ENCODE assay signal across 26 mouse cellular contexts in genomic region chr2:5467537-5467936, GRCm38 (mm10).
A peak's percentile ranks its signal among the peaks of the same experiment; 100 is the strongest.
DNase-seq lines count a peak whose midpoint lies in the region; ATAC-seq lines count a peak whose summit lies in the region.
"Had no signal": no experiment of that assay in that cellular context is flagged by ENCODE, and none has a peak within 500 bp of the region (broad histone marks: within the 10 kb centered on the region; RNA-seq: fewer than 3 reads in every experiment).

No protein-coding gene starts in this region.

- H3K4me2 ChIP-seq in forebrain, embryonic 14.5 days (ENCODE audit: low read length): no peak overlapping the region
- no peak overlapping the region for H3K4me2 ChIP-seq in forebrain, embryonic 16.5 days (ENCODE audit: low read length)
- no peak overlapping the region for H3K4me2 ChIP-seq in forebrain, embryonic 11.5 days (ENCODE audit: low read depth, low read length, severe bottlenecking)
- H3K4me2 ChIP-seq in midbrain, embryonic 11.5 days: no peak overlapping the region
- no peak overlapping the region for H3K4me2 ChIP-seq in midbrain, embryonic 14.5 days (ENCODE audit: low read length)
- H3K4me2 ChIP-seq: embryonic facial prominence, embryonic 13.5 days; embryonic facial prominence, embryonic 15.5 days; forebrain, embryonic 12.5 days had no signal

- no peak overlapping the region for H3K27ac ChIP-seq in forebrain, embryonic 14.5 days (ENCODE audit: low read depth, low read length)
- H3K27ac ChIP-seq in forebrain, embryonic 10.5 days: no peak overlapping the region
- H3K27ac ChIP-seq in forebrain, embryonic 16.5 days (ENCODE audit: low read length): no peak overlapping the region
- H3K27ac ChIP-seq in forebrain, embryonic 11.5 days (ENCODE audit: low read depth, low read length): no peak overlapping the region
- no peak overlapping the region for H3K27ac ChIP-seq in midbrain, embryonic 11.5 days (ENCODE audit: low read depth, low read length)
- H3K27ac ChIP-seq in midbrain, embryonic 14.5 days (replicated peaks; ENCODE audit: low read depth, low read length): no peak overlapping the region
- H3K27ac ChIP-seq: embryonic facial prominence, embryonic 13.5 days; embryonic facial prominence, embryonic 15.5 days; forebrain, embryonic 12.5 days had no signal

- no peak overlapping the region for H3K4me3 ChIP-seq in forebrain, embryonic 14.5 days (ENCODE audit: low read depth, low read length)
- no peak overlapping the region for H3K4me3 ChIP-seq in forebrain, embryonic 10.5 days
- H3K4me3 ChIP-seq in forebrain, embryonic 16.5 days (replicated peaks; ENCODE audit: low read length): no peak overlapping the region
- no peak overlapping the region for H3K4me3 ChIP-seq in forebrain, embryonic 11.5 days (ENCODE audit: low read depth, low read length)
- H3K4me3 ChIP-seq in midbrain, embryonic 11.5 days (ENCODE audit: low read depth, low read length): no peak overlapping the region
- H3K4me3 ChIP-seq in midbrain, embryonic 14.5 days (replicated peaks; ENCODE audit: low read depth, low read length): no peak overlapping the region
- H3K4me3 ChIP-seq: embryonic facial prominence, embryonic 13.5 days; embryonic facial prominence, embryonic 15.5 days; erythroblast, embryonic 14.5 days; forebrain, embryonic 12.5 days had no signal

- no peaks in the 10 kb centered on the region for H3K36me3 ChIP-seq in forebrain, embryonic 14.5 days (ENCODE audit: control insufficient read depth, insufficient read depth, low read length)
- no peaks in the 10 kb centered on the region for H3K36me3 ChIP-seq in forebrain, embryonic 10.5 days (replicated peaks)
- H3K36me3 ChIP-seq in forebrain, embryonic 16.5 days (ENCODE audit: control insufficient read depth, insufficient read depth): no peaks in the 10 kb centered on the region
- H3K36me3 ChIP-seq in forebrain, embryonic 11.5 days (ENCODE audit: control insufficient read depth, insufficient read depth, low read length): no peaks in the 10 kb centered on the region
- H3K36me3 ChIP-seq in midbrain, embryonic 11.5 days (ENCODE audit: control insufficient read depth, insufficient read depth, low read length): no peaks in the 10 kb centered on the region
- no peaks in the 10 kb centered on the region for H3K36me3 ChIP-seq in midbrain, embryonic 14.5 days (ENCODE audit: control insufficient read depth, insufficient read depth, low read length)
- H3K36me3 ChIP-seq: embryonic facial prominence, embryonic 13.5 days; embryonic facial prominence, embryonic 15.5 days; forebrain, embryonic 12.5 days; G1E had no signal

- H3K9ac ChIP-seq in forebrain, embryonic 14.5 days (ENCODE audit: low read length): no peak overlapping the region
- no peak overlapping the region for H3K9ac ChIP-seq in forebrain, embryonic 16.5 days (replicated peaks; ENCODE audit: low read depth, low read length)
- no peak overlapping the region for H3K9ac ChIP-seq in forebrain, embryonic 11.5 days (ENCODE audit: low read length)
- H3K9ac ChIP-seq in midbrain, embryonic 11.5 days (ENCODE audit: low read length): no peak overlapping the region
- no peak overlapping the region for H3K9ac ChIP-seq in midbrain, embryonic 14.5 days (replicated peaks; ENCODE audit: low read length)
- H3K9ac ChIP-seq: embryonic facial prominence, embryonic 13.5 days; embryonic facial prominence, embryonic 15.5 days; forebrain, embryonic 12.5 days had no signal

- H3K9me3 ChIP-seq in forebrain, embryonic 14.5 days (replicated peaks; ENCODE audit: control insufficient read depth, low read length): no peaks in the 10 kb centered on the region
- peaks cover 6% of the 10 kb centered on the region; the same call in 1 of the 2 replicates for H3K9me3 ChIP-seq in forebrain, embryonic 10.5 days
- no peaks in the 10 kb centered on the region for H3K9me3 ChIP-seq in forebrain, embryonic 16.5 days (ENCODE audit: control insufficient read depth, low read length)
- no peaks in the 10 kb centered on the region; the same call in 1 of the 2 replicates for H3K9me3 ChIP-seq in forebrain, embryonic 11.5 days (ENCODE audit: control insufficient read depth, low read length)
- H3K9me3 ChIP-seq in midbrain, embryonic 11.5 days (ENCODE audit: control insufficient read depth, low read length): no peaks in the 10 kb centered on the region
- H3K9me3 ChIP-seq in midbrain, embryonic 14.5 days (ENCODE audit: control insufficient read depth, low read length): no peaks in the 10 kb centered on the region
- H3K9me3 ChIP-seq: embryonic facial prominence, embryonic 13.5 days; embryonic facial prominence, embryonic 15.5 days; forebrain, embryonic 12.5 days; G1E had no signal

- WGBS in forebrain, embryonic 14.5 days: 38% methylated on average over 2 of the region's 2 CpGs
- 76% methylated on average over 2 of the region's 2 CpGs for WGBS in forebrain, embryonic 10.5 days
- WGBS in forebrain, embryonic 16.5 days: 33% methylated on average over 2 of the region's 2 CpGs
- 74% methylated on average over 2 of the region's 2 CpGs for WGBS in forebrain, embryonic 11.5 days
- 65% methylated on average over 2 of the region's 2 CpGs for WGBS in midbrain, embryonic 11.5 days
- whole genome bisulfite sequencing in midbrain, embryonic 14.5 days: 46% methylated on average over 2 of the region's 2 CpGs

- 0 out of 2 replicates have a peak, but pooled peaks cover 3% of the 10 kb centered on the region for H3K4me1 ChIP-seq in forebrain, embryonic 14.5 days (ENCODE audit: control insufficient read depth, insufficient read depth, low read length)
- peaks cover 29% of the 10 kb centered on the region for H3K4me1 ChIP-seq in forebrain, embryonic 10.5 days
- peaks cover 9% of the 10 kb centered on the region; the same call in 1 of the 2 replicates for H3K4me1 ChIP-seq in forebrain, embryonic 16.5 days (replicated peaks; ENCODE audit: control insufficient read depth, insufficient read depth, low read length)
- peaks cover 2% of the 10 kb centered on the region; the same call in 1 of the 2 replicates for H3K4me1 ChIP-seq in forebrain, embryonic 11.5 days (replicated peaks; ENCODE audit: control insufficient read depth, insufficient read depth, low read length)
- H3K4me1 ChIP-seq in midbrain, embryonic 11.5 days (ENCODE audit: control insufficient read depth, insufficient read depth, low read length): peaks cover 11% of the 10 kb centered on the region
- peaks cover 9% of the 10 kb centered on the region; the same call in 1 of the 2 replicates for H3K4me1 ChIP-seq in midbrain, embryonic 14.5 days (ENCODE audit: control insufficient read depth, insufficient read depth, low read length)

- H3K27me3 ChIP-seq in forebrain, embryonic 14.5 days (replicated peaks; ENCODE audit: control insufficient read depth, insufficient read depth, low read length): no peaks in the 10 kb centered on the region
- no peaks in the 10 kb centered on the region for H3K27me3 ChIP-seq in forebrain, embryonic 10.5 days (ENCODE audit: poor library complexity, severe bottlenecking)
- no peaks in the 10 kb centered on the region for H3K27me3 ChIP-seq in forebrain, embryonic 16.5 days (replicated peaks; ENCODE audit: control insufficient read depth, insufficient read depth, low read length)
- no peaks in the 10 kb centered on the region for H3K27me3 ChIP-seq in forebrain, embryonic 11.5 days (ENCODE audit: control insufficient read depth, insufficient read depth, low read length)
- H3K27me3 ChIP-seq in midbrain, embryonic 11.5 days (ENCODE audit: control insufficient read depth, insufficient read depth, low read length): no peaks in the 10 kb centered on the region
- no peaks in the 10 kb centered on the region for H3K27me3 ChIP-seq in midbrain, embryonic 14.5 days (ENCODE audit: control insufficient read depth, insufficient read depth, low read length)
- H3K27me3 ChIP-seq: CH12.LX; embryonic facial prominence, embryonic 13.5 days; embryonic facial prominence, embryonic 15.5 days; forebrain, embryonic 12.5 days; Patski had no signal

- peak; percentile 52; the same call in 1 of the 2 replicates for ATAC-seq in forebrain, embryonic 14.5 days
- ATAC-seq in forebrain, embryonic 16.5 days: peak; percentile 39; the same call in 1 of the 2 replicates
- ATAC-seq in forebrain, embryonic 11.5 days (replicated peaks; ENCODE audit: low FRiP score): no peak
- ATAC-seq in midbrain, embryonic 11.5 days (ENCODE audit: low FRiP score): no peak
- ATAC-seq in midbrain, embryonic 14.5 days (ENCODE audit: low FRiP score, low TSS enrichment): no peak
- ATAC-seq: activated CD4-positive, CD25-positive, alpha-beta regulatory T cell, adult 4 months; CD4-positive, CD25-positive, alpha-beta regulatory T cell, adult 4 months; Patski had no signal

- DNase-seq in forebrain, embryonic 14.5 days (ENCODE audit: low spot score): peak; percentile 27
- DNase-seq in forebrain, embryonic 10.5 days (ENCODE audit: extremely low spot score, low spot score): no peak
- DNase-seq in forebrain, embryonic 11.5 days (ENCODE audit: low spot score): no peak
- DNase-seq in midbrain, embryonic 11.5 days (ENCODE audit: low spot score, missing footprints): peak; percentile 57
- DNase-seq in midbrain, embryonic 14.5 days: no peak
- DNase-seq: adrenal gland, adult 8-10 months; adrenal gland, postnatal 14 days; adrenal gland, postnatal 36 days; B cell, adult 2 months; cerebellum, adult 11 months; cerebellum, adult 18-20 months; cerebellum, adult 8-10 months; cerebellum, adult 9-11 months; cerebellum, postnatal 14 days; cerebellum, postnatal 36 days; embryo, embryonic 11 days had no signal

Comparison
In these comparisons a context has a peak if more than half of its experiments do, and no peak if none do; other contexts are left out.
1. ATAC-seq: peak in forebrain, embryonic 14.5 days (single experiment) and forebrain, embryonic 16.5 days (single experiment); none in forebrain, embryonic 11.5 days (single experiment), midbrain, embryonic 11.5 days (single experiment) and midbrain, embryonic 14.5 days (single experiment).
2. DNase-seq: peak in forebrain, embryonic 14.5 days (single experiment) and midbrain, embryonic 11.5 days (single experiment); none in forebrain, embryonic 10.5 days (single experiment), forebrain, embryonic 11.5 days (single experiment) and midbrain, embryonic 14.5 days (single experiment).